Mouse (Mus musculus) spleen, adult 2 months (tissue): ENCODE measurements around the gene Ssu72.

Experiments used
- CTCF ChIP-seq: fragments of 200-500 bp; IDR thresholded peaks from 2 replicates; pipeline ENCODE4 v1.5.1; 2011; ENCODE audit warnings: mild to moderate bottlenecking, inconsistent platforms; ENCODE audit not compliant: insufficient read depth, insufficient read length, insufficient replicate concordance; ENCODE audit errors: extremely low read depth
- POLR2A ChIP-seq: fragments of 200-500 bp; IDR thresholded peaks from 2 replicates; pipeline ENCODE4 v1.6.1; 2011; ENCODE audit warnings: low read depth, low read length, inconsistent platforms

GRCm38 (mm10) chr4:155660641-155661040, 44.0 kb upstream of the Ssu72 start:
- TF ChIP-seq CTCF, result no peak
- no peak for TF ChIP-seq POLR2A
